Mouse (Mus musculus) kidney, postnatal 36 days (tissue): Measurements from ENCODE around the gene Mgme1.

Source experiments
- DNase-seq, 2 experiments: peaks; one replicate each; pipeline ENCODE4 v3.0.0; 2021 to 2022; ENCODE audit warnings: mixed read lengths in 2 of 2

Mgme1 gene

DNA sequence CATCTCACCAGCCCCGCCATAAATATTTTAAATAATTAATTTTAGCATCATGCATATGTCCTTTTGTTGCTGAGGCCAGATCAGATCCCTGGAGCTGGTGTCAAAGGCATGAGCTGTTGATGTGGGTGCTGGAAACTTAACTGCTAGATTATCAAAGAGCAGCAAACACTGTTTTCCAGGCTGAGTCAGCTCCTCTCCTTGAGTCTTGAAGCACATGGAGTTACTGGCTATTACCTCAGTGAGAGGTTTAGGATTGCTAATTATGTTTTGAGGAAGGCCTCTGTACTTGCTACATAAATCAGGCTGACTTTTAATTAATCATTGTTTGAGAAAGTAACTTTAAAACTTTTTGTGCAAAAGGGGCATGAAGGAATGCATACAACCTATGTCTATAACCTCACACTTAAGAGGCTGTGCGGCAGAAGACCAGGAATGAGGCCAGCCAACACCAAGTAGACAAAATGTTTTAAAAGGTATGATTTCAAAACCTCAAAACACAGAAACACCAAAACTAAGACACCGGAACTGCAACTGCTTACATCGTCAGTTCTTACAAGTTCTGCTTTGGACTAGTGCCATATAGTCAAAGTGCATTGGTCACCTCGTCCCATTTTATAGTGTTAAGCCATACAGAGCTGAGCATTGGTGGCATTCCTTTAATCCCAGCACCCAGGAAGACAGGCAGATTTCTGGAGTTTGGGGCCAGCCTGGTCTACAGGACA, 5.9 kb upstream of the Mgme1 start:
- DNase-seq = peak; percentile 39 to 72

- DNase-seq = no peak
Measured at GRCm38 (mm10) chr2:144265120-144265488, 5.4 kb upstream of the Mgme1 start.

DNA sequence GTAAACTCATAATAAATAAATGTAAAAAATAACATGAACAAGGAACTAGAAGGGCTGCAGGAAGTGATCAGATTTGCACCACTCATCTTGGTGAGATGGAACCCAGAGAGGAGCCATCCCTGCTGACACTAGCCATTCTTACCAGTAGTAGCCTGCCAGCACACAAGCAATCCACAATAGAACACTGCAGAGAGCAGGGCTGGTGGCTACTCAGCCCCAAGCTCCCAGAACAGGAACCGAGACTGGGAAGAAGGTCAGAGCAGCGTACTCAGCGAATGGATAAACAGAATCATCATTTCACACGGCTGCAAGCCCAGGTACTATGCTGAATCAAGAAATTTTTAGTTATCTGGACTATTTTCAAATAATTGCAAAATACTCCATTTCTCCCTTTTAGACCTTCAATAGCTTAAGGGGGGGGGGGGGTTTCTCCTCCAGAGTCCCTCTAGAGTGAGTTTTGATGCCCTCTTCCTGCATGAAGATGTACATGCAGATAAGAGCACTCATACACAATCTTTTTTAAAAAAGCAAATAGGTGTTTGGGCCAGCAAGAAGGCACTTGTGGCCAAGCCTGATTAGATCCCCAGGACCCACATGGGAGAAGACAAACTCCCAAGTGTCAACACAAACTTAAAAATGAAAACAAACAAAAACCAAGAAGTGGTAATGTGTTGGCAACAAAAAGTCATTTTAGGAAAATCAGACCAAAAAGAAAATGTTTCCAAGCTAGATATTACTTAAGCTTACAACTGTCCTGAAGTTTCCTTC, 4.4 kb upstream of the Mgme1 start:
- DNase-seq = peak; percentile 14 to 28

- no peak for DNase-seq
Measured at GRCm38 (mm10) chr2:144267004-144267730, 3.3 kb upstream of the Mgme1 start.

DNA sequence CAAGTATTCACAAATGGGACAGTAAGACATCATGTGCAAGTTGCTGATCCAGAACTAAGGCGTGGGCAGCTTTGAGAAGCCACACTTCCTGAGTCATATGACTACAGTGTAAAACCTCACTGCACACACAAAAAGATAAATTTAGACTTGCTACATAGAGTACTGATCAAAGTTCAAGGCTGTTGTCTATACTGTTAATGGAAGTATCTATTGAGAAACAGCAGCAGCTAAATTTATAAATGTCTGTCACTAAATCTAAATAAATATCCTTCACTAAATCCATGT, 2.8 kb upstream of the Mgme1 start:
- DNase-seq = peak; percentile 49 to 65

DNA sequence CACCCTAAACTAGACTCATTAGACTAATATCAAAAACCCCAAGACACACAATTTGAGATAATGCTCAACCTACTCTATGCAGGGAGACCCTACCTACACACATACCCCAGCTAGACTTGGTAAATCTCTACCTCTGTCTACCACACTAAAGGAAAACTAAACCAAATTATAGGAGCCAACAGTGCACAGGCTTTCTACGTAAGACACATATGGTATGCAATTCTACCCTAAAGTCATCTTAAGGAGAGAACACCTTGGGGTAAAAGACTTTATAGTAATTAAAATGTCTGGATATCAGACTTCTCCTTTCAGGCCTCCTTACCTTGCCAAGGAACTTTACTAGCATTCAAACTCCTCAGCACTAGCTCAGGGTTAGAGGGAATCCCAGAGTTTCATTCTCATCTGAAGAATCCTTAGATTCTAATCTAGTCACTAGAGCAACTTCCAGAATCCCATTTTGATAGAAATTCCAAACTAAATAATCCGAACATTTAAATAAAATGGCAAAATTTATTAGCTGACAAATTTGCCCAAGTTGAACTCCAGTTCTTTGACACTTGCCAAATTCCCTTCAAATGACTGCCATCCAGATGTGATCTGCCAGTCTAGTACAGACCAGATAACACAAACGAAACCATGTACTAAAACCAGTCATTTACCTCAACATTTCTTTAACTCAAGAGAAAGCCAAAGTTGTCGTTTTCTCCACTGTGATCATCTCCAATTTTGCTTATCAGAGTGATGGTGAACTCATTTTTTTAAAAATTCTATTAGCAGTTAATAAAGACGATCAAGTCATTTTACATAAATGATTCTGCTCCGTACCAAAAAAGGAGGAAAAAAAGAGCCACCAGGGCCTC, 1.8 kb upstream of the Mgme1 start:
- DNase-seq = no peak

DNA sequence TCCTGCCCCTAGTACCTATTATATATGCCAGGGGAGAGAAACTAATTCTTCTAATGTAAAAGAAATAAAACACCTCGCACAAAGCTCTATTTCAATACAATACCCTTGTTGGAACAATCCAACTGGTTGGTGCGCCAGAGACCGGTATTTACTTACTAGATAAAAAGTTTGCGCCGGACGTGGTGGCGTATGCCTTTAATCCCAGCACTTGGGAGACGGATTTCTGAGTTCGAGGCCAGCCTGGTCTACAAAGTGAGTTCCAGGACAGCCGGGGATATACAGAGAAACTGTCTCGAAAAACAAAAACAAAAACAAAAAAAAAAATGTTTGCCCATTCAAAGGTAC, 1.2 kb upstream of the Mgme1 start:
- DNase-seq = peak in 1 of 2 experiments; percentile 27

DNA sequence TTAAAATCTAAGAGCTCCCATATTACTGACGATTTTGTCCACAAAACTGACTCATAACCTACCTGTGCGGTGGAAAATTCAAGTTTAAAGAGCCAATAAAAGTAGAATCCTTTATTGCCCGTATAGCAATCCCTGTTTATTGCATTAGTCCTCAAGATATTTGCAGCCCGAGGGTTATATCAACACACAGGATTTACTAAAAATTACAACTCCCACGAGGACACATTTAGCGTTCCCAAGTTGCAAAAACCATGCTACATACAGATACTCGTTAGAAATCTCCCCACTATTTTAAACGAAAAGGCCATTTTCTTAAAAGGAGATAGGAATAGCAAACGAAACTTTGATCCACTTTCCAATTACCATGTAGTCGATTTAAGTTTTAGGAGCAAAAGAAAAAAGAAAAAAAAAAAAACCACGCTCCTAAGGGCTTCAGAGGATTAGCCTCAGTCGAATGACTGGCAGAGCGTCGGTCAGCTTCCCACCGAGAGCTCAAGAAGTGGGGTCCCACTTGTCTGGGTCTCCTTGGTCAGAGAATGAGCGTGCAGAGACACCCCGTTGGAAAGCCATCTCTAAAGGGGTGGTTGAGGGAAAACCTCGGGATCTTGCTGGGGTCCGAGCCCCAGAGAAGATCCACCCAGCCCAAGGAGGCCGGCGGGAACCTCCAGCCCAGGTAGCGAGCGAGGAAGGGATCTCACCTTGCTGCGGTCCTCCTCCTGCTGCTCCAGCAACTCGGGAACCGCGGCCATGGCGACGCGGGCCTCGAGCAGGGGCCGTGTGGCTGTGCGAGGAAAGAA, 586 bp upstream of the Mgme1 start:
- no peak for DNase-seq

DNA sequence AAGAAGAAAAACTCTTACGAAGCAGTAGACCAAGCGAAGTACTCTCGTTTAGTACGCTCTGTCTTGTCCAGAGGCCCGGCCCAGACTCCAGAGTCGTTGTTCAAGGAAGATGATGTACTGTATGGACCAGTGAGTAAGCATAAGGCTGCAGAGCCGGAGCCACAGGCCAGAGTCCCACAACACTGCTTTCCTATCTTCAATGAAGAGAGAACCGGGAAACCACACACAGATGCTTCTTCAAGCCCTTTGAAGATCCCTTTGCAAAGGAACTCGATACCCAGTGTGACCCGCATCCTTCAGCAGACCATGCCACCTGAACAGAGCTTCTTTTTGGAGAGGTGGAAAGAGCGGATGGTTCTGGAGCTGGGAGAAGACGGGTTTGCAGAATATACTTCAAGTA, 1.6 kb downstream of the Mgme1 start:
- DNase-seq = no peak

GRCm38 (mm10) chr2:144274741-144275140, 4.3 kb downstream of the Mgme1 start:
- no peak for DNase-seq

- DNase-seq = no peak
Measured at GRCm38 (mm10) chr2:144276885-144277284, 6.4 kb downstream of the Mgme1 start.

DNA sequence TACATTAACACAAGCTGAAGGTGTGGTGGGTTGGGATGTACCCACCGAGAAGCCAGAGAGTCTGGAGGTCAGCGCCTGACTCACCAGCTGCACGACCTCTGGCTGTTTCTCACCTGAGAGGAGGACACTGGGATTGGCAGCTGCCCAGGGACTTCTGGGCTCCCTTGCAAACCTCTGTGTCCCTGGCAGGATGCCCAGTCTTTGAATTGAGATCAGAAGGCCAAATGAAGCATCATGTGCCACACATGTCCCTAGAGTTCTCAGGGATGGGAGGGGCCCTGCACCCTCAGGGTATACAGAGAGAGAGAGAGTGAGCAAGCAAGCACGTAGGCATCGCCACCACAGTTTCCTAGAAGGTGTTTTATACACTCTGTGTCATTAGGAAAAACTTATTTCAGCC, 9.3 kb downstream of the Mgme1 start:
- peak; percentile 94 to 95 for DNase-seq

DNA sequence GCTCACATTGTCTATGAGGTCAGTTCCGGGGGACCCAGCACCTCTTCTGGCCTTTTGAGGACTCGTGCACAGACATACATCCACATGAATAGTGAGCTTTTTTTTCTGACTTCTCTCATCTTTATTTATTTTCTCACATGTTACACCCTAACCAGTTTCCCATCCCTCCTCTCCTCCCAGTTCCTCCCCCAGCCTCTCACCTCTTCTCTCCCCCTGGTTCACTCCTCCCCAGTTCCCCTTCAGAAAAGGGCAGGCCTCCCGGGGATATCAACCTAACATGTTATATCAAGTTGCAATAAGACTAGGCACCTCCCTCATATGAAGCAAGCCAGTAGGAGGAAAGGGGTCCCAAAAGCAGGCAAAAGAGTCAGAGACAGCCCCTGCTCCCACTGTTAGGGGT, 10.1 kb downstream of the Mgme1 start:
- no peak for DNase-seq

DNA sequence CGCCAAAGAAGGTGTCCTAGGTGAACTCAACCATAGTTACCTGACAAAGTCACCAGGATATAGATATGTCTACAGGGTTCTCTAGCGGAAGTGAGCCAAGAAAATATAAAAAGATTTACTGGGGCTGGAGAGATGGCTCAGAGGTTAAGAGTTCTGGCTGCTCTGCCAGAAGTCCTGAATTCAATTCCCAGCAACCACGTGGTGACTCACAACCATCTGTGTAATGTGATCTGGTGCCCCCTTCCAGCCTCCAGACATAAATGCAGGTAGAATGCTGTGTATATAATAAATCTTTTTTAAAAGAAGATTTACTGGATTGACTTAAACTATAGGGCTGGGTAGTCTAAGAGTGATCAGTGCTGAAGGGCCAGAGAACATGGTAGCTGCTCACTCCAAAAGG, 11.0 kb downstream of the Mgme1 start:
- DNase-seq = no peak

DNA sequence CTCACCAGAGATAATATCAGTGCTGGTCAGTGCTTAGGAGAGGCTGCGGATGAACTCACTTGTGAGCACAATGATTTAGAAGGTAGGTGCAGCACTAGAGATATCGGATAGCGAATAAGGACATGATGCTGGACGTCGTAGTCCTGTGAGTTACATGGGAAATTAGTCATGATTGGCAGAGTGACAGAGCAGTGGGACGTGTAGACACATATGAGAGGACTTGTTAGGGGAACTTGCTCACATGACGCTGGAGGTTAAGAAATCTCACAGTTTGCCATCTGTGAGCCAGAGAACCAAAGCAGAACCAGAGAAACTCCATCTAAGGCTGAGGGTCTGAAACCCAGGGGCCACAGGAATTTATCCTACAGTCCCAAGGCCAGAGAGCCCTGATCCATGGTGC, 19.9 kb downstream of the Mgme1 start:
- DNase-seq = no peak

- DNase-seq = peak; percentile 30 to 36
Measured at GRCm38 (mm10) chr2:144291600-144292305, 21.3 kb downstream of the Mgme1 start.

- peak in 1 of 2 experiments; percentile 19 for DNase-seq
Measured at GRCm38 (mm10) chr2:144295145-144295735, 24.8 kb downstream of the Mgme1 start.

DNA sequence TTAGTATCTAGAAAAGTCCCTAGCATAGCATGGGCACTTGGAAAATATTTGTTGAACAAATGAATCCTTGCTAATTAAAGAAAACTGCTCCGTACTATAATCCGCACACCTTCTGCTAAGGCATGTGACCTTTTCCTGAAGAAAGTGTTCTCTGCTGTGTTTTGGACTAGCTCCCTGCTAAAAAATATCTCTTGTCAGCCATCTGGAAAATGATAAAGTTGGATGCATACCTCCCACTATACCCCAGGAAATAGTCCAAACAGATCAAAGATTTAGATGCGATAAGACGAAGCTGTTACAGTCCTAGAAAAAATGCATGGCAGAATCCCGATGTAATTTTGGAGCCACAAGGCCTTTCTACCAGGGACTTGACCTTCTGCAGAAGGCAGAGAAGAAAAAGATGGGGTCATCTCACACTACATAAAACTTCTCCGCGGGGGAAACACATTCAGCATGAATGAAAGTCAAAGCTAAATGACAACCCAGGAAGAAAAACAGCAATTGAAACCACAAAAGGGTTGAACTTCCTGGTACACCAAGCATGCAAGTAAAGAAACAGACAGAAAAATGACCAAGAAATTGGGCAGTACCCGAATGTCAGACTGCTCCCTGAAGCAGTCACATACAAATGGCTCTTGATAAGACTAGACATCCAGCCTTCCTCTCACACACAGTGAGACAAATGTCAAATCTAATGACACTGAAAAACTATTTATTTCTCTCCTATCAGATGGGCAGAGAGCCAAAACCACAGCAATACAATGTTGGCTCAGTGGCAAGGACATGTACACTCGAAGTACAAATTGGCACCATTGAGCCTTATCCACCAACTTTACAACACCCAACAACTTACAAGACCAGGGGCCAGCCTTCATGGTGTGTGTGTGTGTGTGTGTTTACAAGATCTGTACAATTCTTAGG, 29.5 kb downstream of the Mgme1 start:
- DNase-seq = peak in 1 of 2 experiments; percentile 11

GRCm38 (mm10) chr2:144301101-144301500, 30.6 kb downstream of the Mgme1 start:
- no peak for DNase-seq

DNA sequence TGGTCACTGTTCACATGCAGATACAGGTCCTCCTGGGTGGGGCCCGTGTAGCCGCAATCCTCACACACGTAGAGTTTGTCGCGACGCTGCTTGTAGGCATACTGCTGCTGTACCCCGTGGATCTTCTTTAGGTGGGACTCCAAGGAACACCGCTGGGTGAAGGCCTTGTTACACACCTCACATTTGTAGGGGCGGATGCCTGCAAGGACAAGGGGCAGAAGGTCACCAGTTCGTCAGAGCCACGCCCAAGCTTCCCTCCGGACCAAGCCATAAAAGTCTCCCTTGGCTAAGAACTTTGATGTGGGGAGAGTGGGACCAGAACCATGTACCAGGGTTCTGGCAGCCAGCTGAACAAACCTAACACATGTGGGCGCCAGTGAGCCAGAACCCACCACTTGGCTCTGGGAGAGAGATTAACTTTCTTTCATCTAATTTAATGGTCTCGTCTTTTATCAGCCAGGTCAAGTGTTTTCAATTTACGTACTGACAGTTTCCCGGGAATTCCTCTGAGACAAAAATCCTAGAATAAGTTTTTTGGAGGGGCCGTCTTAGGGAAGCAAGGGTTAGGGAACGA, 35.3 kb downstream of the Mgme1 start:
- DNase-seq = peak in 1 of 2 experiments; percentile 56
